Mouse (Mus musculus) erythroblast, embryonic 14.5 days (primary cell): ENCODE results near the gene T.

Experiments
- GATA1 ChIP-seq: IDR thresholded peaks from 2 replicates; pipeline ENCODE4 v1.6.1; 2012; ENCODE audit warnings: low read length, inconsistent platforms, mixed read lengths
- TAL1 ChIP-seq: IDR thresholded peaks from 3 replicates; pipeline ENCODE4 v1.6.1; 2012; ENCODE audit warnings: low read length, inconsistent platforms, mixed read lengths

DNA sequence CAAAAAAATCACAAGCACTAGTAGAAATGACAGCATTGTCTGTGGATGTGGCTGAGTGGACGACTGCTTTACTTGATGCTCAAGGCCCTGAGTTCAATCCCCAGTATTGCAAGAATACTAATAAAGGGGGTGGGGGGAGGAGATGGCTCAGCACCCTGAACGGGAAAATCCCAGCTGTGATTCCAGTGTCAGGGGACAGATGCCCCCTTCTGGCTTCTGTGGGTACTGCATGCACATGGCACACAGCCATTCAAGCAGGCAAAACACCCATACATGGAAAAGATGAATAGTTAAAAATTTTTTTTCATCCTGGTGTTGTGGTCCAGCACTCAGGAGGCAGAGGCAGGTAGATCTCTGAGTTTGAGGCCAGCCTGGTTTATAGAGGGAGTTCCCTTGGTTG, 10.9 kb upstream of the T start:
- TF ChIP-seq GATA1: no peak
- no peak for TF ChIP-seq TAL1
